In genomic region chr11:31803319-31803891, GRCm38 (mm10) we compare ENCODE assay signal across 8 mouse cellular contexts.
DNase-seq lines count a peak whose midpoint lies in the region; ATAC-seq and TF ChIP-seq lines count a peak whose summit lies in the region.

No protein-coding gene starts in this region.

- 65% methylated on average over 3 of the region's 3 CpGs for WGBS in forebrain, embryonic 11.5 days
- WGBS in forebrain, embryonic 13.5 days: 60% methylated on average over 3 of the region's 3 CpGs
- 25% methylated on average over 3 of the region's 3 CpGs for WGBS in kidney, adult 2 months
- WGBS in macrophage (ENCODE audit: missing documents): 13% methylated on average over 3 of the region's 3 CpGs

- H3K79me2 ChIP-seq in macrophage (ENCODE audit: inconsistent target): no peaks in the 10 kb centered on the region

- TF ChIP-seq CTCF in kidney, adult 2 months (conservative IDR thresholded peaks at IDR 0.05; ENCODE audit: insufficient read depth, insufficient read length, low read depth, low read length): no peak

- no peak overlapping the region for H3K27ac ChIP-seq in forebrain, embryonic 11.5 days (ENCODE audit: low read depth, low read length)
- H3K27ac ChIP-seq in forebrain, embryonic 13.5 days: no peak overlapping the region
- peak overlapping the region; percentile 79 for H3K27ac ChIP-seq in kidney, adult 2 months (ENCODE audit: insufficient read depth, low read depth, low read length)
- peak overlapping the region; percentile 90 for H3K27ac ChIP-seq in macrophage

- no peaks in the 10 kb centered on the region for H3K36me3 ChIP-seq in forebrain, embryonic 11.5 days (ENCODE audit: control insufficient read depth, insufficient read depth, low read length)
- no peaks in the 10 kb centered on the region for H3K36me3 ChIP-seq in forebrain, embryonic 13.5 days (ENCODE audit: poor library complexity, severe bottlenecking)
- H3K36me3 ChIP-seq in kidney, adult 2 months (ENCODE audit: control insufficient read depth, insufficient read depth, low read length): no peaks in the 10 kb centered on the region
- H3K36me3 ChIP-seq in macrophage (ENCODE audit: inconsistent target): no peaks in the 10 kb centered on the region

- TF ChIP-seq POLR2A in kidney, adult 2 months (IDR thresholded peaks at IDR 0.05; ENCODE audit: low read depth, low read length): no peak

- H3K9ac ChIP-seq in forebrain, embryonic 11.5 days (ENCODE audit: low read length): no peak overlapping the region
- no peak overlapping the region for H3K9ac ChIP-seq in forebrain, embryonic 13.5 days

- peak; percentile 55 for DNase-seq in forebrain, embryonic 11.5 days (ENCODE audit: low spot score)
- DNase-seq in thymus, postnatal 0 days (ENCODE audit: low spot score): peak; percentile 24
- DNase-seq in thymus, postnatal 25 days: no peak
- DNase-seq in kidney, adult 2 months: peak; percentile 84
- DNase-seq in testis, postnatal 10 days (ENCODE audit: low spot score): no peak
- no peak for DNase-seq in natural killer cell, adult 2 months (ENCODE audit: low spot score in 2 of 2)

- H3K9me3 ChIP-seq in forebrain, embryonic 11.5 days (ENCODE audit: control insufficient read depth, low read length): no peaks in the 10 kb centered on the region
- no peaks in the 10 kb centered on the region for H3K9me3 ChIP-seq in forebrain, embryonic 13.5 days (replicated peaks)

- no peak for ATAC-seq in forebrain, embryonic 11.5 days (replicated peaks; ENCODE audit: low FRiP score)
- no peak for ATAC-seq in forebrain, embryonic 13.5 days

- H3K4me2 ChIP-seq in forebrain, embryonic 11.5 days (ENCODE audit: low read depth, low read length, severe bottlenecking): no peak overlapping the region
- no peak overlapping the region for H3K4me2 ChIP-seq in forebrain, embryonic 13.5 days

- no peaks in the 10 kb centered on the region for H3K27me3 ChIP-seq in forebrain, embryonic 11.5 days (ENCODE audit: control insufficient read depth, insufficient read depth, low read length)
- no peaks in the 10 kb centered on the region for H3K27me3 ChIP-seq in forebrain, embryonic 13.5 days
- H3K27me3 ChIP-seq in kidney, adult 2 months (replicated peaks; ENCODE audit: control insufficient read depth, insufficient read depth, low read length): no peaks in the 10 kb centered on the region

- no peak overlapping the region for H3K4me3 ChIP-seq in forebrain, embryonic 11.5 days (ENCODE audit: low read depth, low read length)
- H3K4me3 ChIP-seq in forebrain, embryonic 13.5 days: no peak overlapping the region
- no peak overlapping the region for H3K4me3 ChIP-seq in kidney, adult 2 months (ENCODE audit: insufficient read depth, low read depth, low read length)
- no peak overlapping the region for H3K4me3 ChIP-seq in macrophage (ENCODE audit: inconsistent target)

- no peaks in the 10 kb centered on the region for H3K4me1 ChIP-seq in forebrain, embryonic 11.5 days (replicated peaks; ENCODE audit: control insufficient read depth, insufficient read depth, low read length)
- H3K4me1 ChIP-seq in forebrain, embryonic 13.5 days: no peaks in the 10 kb centered on the region
- peaks cover 40% of the 10 kb centered on the region for H3K4me1 ChIP-seq in kidney, adult 2 months (ENCODE audit: control insufficient read depth, insufficient read depth, low read length)

Comparison
In these comparisons a context has a peak if more than half of its experiments do, and no peak if none do; other contexts are left out.
1. DNase-seq: peak in forebrain, embryonic 11.5 days (single experiment), thymus, postnatal 0 days (single experiment) and kidney, adult 2 months (single experiment); none in thymus, postnatal 25 days (single experiment), testis, postnatal 10 days (single experiment) and natural killer cell, adult 2 months (0 of 2).
2. H3K27ac ChIP-seq: peak in kidney, adult 2 months (single experiment) and macrophage (single experiment); none in forebrain, embryonic 11.5 days (single experiment) and forebrain, embryonic 13.5 days (single experiment).